Mouse (Mus musculus) activated CD4-positive, CD25-positive, alpha-beta regulatory T cell, adult 4 months (primary cell): ENCODE data around the gene Snrk. TPM values are rescaled to one million over a fixed set of nuclear protein-coding genes. Genes with fewer than 3 reads are reported as not detected.

Experiments used
- ATAC-seq: one replicate; pipeline ENCODE4 v1.8.0; 2017
- polyA plus RNA-seq, 2 experiments: library from polyadenylated mRNA; unstranded; fragments of 100-300 nt; shearing (Covaris generic); gene quantifications; one replicate each; pipeline ENCODE4 v1.2.1; 2017

Gene Snrk
- polyA plus RNA-seq, 2 experiments from 2014 or later: 23.1 to 25.9 TPM

DNA sequence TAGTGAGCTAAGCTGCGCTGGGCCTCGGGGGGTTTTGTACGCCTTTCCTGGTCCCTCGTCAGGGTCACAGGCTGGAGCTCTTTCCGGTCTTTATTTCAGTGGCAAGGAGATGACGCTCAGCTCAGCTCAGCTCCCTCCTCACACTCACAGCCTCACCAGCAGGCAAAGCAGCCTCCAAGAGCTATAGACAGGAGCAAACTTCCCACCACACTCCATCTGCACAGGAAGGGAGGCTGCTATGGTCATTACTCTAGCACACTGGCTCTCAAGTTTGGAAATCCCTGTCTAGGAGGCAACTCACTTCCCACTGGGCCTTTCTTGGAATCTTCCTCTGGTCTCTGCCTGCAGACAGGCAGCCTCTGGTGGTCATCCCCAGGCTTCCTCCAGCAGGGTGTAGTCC is 68.9 kb downstream of the Snrk start:
- ATAC-seq: no peak

GRCm38 (mm10) chr9:122186643-122187226 is 69.7 kb downstream of the Snrk start:
- no peak for ATAC-seq

- ATAC-seq: no peak
These were observed 70.4 kb downstream of the Snrk start for GRCm38 (mm10) chr9:122187451-122187921.

GRCm38 (mm10) chr9:122188724-122189123 is 71.7 kb downstream of the Snrk start:
- ATAC-seq: peak; percentile 90

- ATAC-seq: peak; percentile 17
These were observed 76.3 kb downstream of the Snrk start for GRCm38 (mm10) chr9:122193361-122193760.

DNA sequence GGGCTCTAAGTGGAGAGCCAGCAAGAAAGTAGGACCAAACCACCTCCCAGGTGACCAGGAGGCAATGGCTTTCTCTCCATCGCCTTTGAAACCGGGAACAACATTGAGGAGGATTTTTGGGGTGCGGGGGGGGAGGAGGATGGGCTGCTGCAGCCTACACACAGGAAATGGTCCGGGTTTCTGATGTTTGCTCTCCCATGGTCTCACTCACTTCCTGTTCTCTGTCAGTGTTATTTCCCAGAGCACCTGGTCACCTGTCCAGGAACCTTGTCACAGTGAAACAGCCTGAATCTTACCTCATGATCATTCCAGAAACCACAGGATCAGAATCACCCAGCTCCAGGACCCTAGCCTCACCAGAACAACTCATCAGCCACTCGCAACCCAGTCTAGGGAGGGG is 76.8 kb downstream of the Snrk start:
- ATAC-seq: peak; percentile 70

DNA sequence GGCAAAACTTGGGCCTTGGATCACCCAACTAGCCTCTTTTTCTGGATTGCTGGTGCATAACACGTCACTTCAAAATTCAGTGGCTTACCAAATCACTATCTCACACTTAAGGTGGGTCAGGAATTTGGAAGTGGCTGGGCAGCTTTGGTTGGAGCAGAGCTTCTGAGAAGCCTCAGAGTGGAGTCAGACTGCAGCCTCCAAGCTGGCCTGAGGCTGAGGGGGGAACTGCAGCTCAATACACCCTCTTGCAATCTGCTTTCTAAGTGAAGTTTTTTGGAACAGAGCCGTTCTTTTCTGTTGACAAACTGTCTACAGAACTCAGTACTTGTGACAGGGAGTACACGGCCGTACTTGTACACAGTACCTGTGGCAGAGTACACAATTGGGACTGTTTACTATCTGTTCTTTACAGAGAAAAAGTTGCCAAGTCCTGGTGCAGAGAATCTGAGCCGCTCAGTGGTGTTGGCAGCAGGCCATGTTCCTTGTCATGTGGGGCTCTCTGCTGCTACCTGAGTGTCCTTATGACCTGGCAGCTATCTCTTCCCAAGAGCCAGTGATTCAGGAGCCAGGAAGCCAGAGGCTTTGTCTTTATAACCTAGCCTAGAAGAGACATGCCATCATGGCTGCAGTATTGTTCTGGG is 78.1 kb downstream of the Snrk start:
- no peak for ATAC-seq

- no peak for ATAC-seq
These were observed 80.0 kb downstream of the Snrk start for GRCm38 (mm10) chr9:122197021-122197420.

DNA sequence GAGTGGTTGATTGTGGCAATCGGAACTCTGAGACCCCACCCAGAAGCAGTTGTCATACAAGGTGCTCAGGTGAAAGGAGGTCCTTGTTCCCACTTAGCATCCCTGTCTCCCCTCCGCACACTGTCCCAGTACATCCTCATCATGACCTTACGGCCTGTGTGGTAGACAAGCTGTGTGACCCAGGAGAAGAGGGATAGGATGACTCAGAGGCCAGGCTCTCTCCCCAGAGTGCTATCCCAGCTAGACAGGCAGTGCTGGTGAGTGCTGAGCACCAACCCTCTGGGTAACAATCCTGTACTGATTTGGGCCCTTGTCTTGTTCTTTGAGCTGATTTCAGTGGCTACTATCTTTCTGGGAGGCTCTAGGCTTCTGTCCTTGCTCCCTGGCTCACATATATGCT is 81.6 kb downstream of the Snrk start:
- no peak for ATAC-seq

GRCm38 (mm10) chr9:122199253-122199652 is 82.2 kb downstream of the Snrk start:
- ATAC-seq: peak; percentile 79

DNA sequence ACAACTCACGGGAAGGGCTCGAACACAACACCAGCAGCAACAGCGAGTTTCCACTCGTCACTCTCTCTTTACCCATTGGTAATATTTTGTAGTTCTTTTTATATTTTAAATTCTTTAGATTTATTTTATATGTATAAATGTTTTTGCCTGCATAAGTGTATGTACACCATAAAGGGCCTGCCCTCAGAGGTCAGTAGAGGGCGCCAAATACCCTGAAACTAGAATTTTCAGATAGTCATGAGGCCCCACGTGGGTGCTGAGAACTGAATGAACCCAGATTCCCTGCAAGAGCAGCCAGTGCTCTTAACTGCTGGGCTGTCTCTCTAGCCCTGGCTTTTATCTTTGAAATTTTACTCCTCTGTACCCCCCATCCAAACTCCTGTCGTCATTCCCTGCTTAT is 87.4 kb downstream of the Snrk start:
- no peak for ATAC-seq

DNA sequence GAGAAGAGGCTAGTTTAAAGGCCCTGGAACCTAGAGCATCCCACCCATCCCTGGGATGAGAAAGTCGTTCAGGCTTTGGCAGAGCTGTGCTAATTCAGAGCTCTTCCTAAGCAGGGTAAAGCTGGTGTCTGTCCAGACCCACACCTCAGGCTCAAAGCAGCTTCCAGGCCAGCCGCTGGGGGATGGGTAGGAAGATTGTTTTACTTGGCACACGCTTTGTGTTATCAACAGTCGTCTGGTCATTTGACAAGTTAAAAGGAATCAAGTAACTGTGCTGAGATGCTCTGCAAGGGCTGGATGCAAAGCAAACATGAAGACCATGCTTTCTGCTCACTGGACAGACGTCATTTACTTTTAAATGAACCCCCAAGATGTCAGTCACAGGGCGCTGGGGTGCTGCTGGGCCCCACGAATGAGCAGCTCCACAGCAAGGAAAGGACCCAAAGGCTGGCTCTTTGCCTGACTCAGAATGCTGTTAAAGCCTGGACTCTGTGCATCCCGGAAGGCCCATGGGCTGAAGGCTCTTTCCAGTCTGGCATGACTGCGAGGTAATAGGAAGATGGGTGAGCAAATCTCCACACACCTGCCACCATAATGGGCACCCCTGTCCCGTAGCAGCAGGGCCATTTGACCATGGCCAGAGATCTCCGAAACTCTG is 88.6 kb downstream of the Snrk start:
- no peak for ATAC-seq

- no peak for ATAC-seq
These were observed 91.2 kb downstream of the Snrk start for GRCm38 (mm10) chr9:122208311-122208710.

DNA sequence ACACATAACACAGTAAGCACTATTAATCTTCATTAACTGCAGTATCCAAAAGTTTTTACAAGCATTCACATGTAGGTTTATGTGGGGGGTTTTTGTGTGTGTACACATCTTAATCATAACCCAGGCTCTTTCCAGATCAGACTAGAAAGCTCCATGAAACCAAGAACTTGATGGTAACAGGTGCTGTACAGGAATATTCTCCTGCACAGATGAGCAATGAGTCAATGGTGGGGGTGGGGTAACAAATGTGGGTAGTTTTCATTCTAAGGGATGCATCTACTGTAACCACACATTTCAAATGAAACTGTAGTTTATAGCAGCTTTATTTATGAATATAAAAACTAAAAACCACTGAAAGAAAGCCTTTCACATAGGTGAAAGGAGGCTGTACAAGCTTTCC is 98.1 kb downstream of the Snrk start:
- ATAC-seq: no peak

DNA sequence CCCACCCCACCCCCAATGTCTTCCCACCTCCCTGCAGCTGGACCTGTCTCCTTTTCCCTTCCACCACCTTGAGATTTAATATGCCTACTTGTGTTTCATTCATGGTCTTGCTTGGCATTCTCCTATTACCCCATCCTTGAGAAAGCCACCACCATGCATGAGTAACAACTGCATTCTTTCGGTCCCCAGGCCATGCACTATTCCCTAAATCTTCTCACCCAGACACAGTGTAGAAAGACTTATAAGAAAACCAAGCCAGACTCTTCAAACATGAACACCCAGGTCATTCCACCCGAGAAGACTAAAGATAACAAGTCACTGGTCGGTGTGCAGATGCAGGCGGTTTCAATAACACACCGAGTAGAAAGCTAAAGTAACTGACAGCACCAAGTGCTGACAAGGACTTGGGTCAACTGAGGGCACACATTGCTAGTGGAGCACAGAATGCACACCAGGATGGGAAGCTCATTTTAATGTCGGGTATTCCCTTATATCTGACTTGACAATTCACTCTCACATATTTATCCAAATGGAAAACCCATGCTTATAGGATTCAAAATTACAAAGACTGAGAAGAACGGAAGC is 100.0 kb downstream of the Snrk start:
- ATAC-seq: no peak

Other genes with a start within 250 kb of the Snrk start
- not detected for gene Ackr2, start 218.9 kb upstream of the Snrk start, polyA plus RNA-seq
- gene Cyp8b1, start 201.0 kb upstream of the Snrk start, polyA plus RNA-seq: not detected
- not detected for gene Fam198a, start 166.3 kb upstream of the Snrk start, polyA plus RNA-seq
- gene Pomgnt2, start 120.2 kb upstream of the Snrk start, polyA plus RNA-seq: not detected
- gene Ano10, start 177.2 kb downstream of the Snrk start, polyA plus RNA-seq: 10 to 100 TPM; 21.7 to 26.2 TPM
- gene Abhd5, start 234.3 kb downstream of the Snrk start, polyA plus RNA-seq: 10 to 100 TPM; 14.7 to 15.4 TPM